Mouse (Mus musculus): Measurements from ENCODE around the gene Slc3a1. TPM values are rescaled to one million over a fixed set of nuclear protein-coding genes. Genes with fewer than 3 reads are reported as not detected.

Gene Slc3a1
- total RNA-seq, 2 experiments from 2014 or later = 0.07 TPM; not detected in 1

- no peak for ATAC-seq (ENCODE audit: poor library complexity, severe bottlenecking)
These were observed 4.9 kb downstream of the Slc3a1 start for GRCm38 (mm10) chr17:85033087-85033486.

- no peak for ATAC-seq (ENCODE audit: poor library complexity, severe bottlenecking)
These were observed 5.9 kb downstream of the Slc3a1 start for GRCm38 (mm10) chr17:85034068-85034467.

- ATAC-seq (ENCODE audit: poor library complexity, severe bottlenecking) = no peak
These were observed 9.7 kb downstream of the Slc3a1 start for GRCm38 (mm10) chr17:85037855-85038254.

- ATAC-seq (ENCODE audit: poor library complexity, severe bottlenecking) = no peak
These were observed 10.1 kb downstream of the Slc3a1 start for GRCm38 (mm10) chr17:85038311-85038710.

GRCm38 (mm10) chr17:85038761-85039160 lies 10.6 kb downstream of the Slc3a1 start:
- no peak for ATAC-seq (ENCODE audit: poor library complexity, severe bottlenecking)

GRCm38 (mm10) chr17:85040913-85041312 lies 12.7 kb downstream of the Slc3a1 start:
- ATAC-seq (ENCODE audit: poor library complexity, severe bottlenecking) = no peak

GRCm38 (mm10) chr17:85042419-85042818 lies 14.2 kb downstream of the Slc3a1 start:
- no peak for ATAC-seq (ENCODE audit: poor library complexity, severe bottlenecking)

- ATAC-seq (ENCODE audit: poor library complexity, severe bottlenecking) = no peak
These were observed 15.2 kb downstream of the Slc3a1 start for GRCm38 (mm10) chr17:85043404-85043816.

GRCm38 (mm10) chr17:85044466-85044865 lies 16.3 kb downstream of the Slc3a1 start:
- ATAC-seq (ENCODE audit: poor library complexity, severe bottlenecking) = no peak

- no peak for ATAC-seq (ENCODE audit: poor library complexity, severe bottlenecking)
These were observed 17.0 kb downstream of the Slc3a1 start for GRCm38 (mm10) chr17:85045160-85045559.

GRCm38 (mm10) chr17:85048379-85048778 lies 20.2 kb downstream of the Slc3a1 start:
- ATAC-seq (ENCODE audit: poor library complexity, severe bottlenecking) = no peak

- ATAC-seq (ENCODE audit: poor library complexity, severe bottlenecking) = no peak
These were observed 30.1 kb downstream of the Slc3a1 start for GRCm38 (mm10) chr17:85058276-85058675.

- no peak for ATAC-seq (ENCODE audit: poor library complexity, severe bottlenecking)
These were observed 31.0 kb downstream of the Slc3a1 start for GRCm38 (mm10) chr17:85059136-85059535.

GRCm38 (mm10) chr17:85063560-85063959 lies 35.4 kb downstream of the Slc3a1 start:
- ATAC-seq (ENCODE audit: poor library complexity, severe bottlenecking) = no peak

GRCm38 (mm10) chr17:85067331-85067730 lies 39.2 kb downstream of the Slc3a1 start:
- ATAC-seq (ENCODE audit: poor library complexity, severe bottlenecking) = no peak

- no peak for ATAC-seq (ENCODE audit: poor library complexity, severe bottlenecking)
These were observed 42.5 kb downstream of the Slc3a1 start for GRCm38 (mm10) chr17:85070658-85071057.

GRCm38 (mm10) chr17:85071088-85071775 lies 43.1 kb downstream of the Slc3a1 start:
- ATAC-seq (ENCODE audit: poor library complexity, severe bottlenecking) = no peak

- ATAC-seq (ENCODE audit: poor library complexity, severe bottlenecking) = no peak
These were observed 44.2 kb downstream of the Slc3a1 start for GRCm38 (mm10) chr17:85072383-85072782.

- no peak for ATAC-seq (ENCODE audit: poor library complexity, severe bottlenecking)
These were observed 45.0 kb downstream of the Slc3a1 start for GRCm38 (mm10) chr17:85073214-85073613.

- ATAC-seq (ENCODE audit: poor library complexity, severe bottlenecking) = no peak
These were observed 45.9 kb downstream of the Slc3a1 start for GRCm38 (mm10) chr17:85074083-85074482.

- no peak for ATAC-seq (ENCODE audit: poor library complexity, severe bottlenecking)
These were observed 51.1 kb downstream of the Slc3a1 start for GRCm38 (mm10) chr17:85079276-85079675.

- no peak for ATAC-seq (ENCODE audit: poor library complexity, severe bottlenecking)
These were observed 52.6 kb downstream of the Slc3a1 start for GRCm38 (mm10) chr17:85080781-85081180.

- no peak for ATAC-seq (ENCODE audit: poor library complexity, severe bottlenecking)
These were observed 57.2 kb downstream of the Slc3a1 start for GRCm38 (mm10) chr17:85085335-85085734.
